Mouse (Mus musculus) liver, adult (tissue): Measurements from ENCODE around the gene Fam168a.

Experiments used
- GATA4 ChIP-seq: IDR thresholded peaks from 2 replicates; pipeline ENCODE4 v1.6.1; 2014; ENCODE audit warnings: mild to moderate bottlenecking, low read length; ENCODE audit not compliant: insufficient replicate concordance

The Fam168a gene

DNA sequence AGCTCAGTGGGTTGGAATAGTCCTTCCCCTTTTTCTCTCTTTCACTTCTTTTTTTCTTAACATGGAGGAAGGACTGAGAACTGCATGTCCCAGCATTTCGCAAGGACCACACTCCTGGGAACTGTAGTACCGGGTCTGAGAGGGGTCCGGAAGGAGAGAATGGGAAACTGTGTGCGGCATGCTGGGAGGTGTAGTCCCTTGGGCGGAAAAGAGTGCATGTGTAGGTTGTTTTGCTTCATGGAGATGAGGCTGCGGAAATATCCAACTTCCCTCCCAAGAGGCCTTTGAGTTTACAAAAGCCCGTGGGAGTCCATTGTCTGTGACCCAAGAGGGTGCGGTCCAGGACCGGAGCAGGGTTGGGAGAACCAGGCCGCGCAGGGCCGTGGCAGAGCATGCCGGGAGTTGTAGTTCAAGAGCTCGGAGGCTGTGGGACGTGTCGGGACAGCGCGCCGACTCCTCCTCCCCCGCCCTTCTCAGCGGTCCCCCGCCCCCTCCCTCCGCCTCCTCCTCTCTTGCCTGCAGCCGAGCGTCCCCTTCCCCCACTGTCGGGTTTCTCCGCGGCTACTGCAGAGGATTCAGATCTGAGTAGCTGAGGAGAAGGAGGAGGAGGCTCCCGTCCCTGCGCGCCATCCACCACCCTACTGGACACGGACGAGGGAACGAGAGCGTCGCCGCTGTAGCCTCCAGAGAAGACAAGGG lies at the start of gene Fam168a:
Gene Fam168a (plus strand): TSS at position 493 of the 699 bp plus-strand sequence.
- no peak for TF ChIP-seq GATA4

DNA sequence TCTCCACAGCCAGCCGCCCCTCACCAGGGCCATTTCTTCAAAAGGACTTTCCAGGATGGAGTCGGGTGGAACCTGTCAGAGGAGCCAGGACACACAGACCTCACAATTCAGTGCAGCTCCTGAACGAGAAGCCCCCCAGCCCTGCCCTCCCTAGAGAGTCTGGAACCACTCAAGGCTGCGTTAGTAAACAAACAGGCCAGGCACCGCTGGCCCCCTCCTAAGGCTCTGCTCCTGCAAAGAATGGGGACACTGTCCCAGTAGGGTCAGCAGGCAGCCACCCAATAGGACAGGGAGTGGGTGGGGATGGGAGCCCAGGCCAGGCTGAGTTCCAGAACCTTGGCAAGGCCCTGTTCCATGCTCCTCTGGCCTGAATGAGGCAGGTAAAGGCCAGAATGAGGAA lies 49.7 kb upstream of the Fam168a start:
- TF ChIP-seq GATA4 = no peak

DNA sequence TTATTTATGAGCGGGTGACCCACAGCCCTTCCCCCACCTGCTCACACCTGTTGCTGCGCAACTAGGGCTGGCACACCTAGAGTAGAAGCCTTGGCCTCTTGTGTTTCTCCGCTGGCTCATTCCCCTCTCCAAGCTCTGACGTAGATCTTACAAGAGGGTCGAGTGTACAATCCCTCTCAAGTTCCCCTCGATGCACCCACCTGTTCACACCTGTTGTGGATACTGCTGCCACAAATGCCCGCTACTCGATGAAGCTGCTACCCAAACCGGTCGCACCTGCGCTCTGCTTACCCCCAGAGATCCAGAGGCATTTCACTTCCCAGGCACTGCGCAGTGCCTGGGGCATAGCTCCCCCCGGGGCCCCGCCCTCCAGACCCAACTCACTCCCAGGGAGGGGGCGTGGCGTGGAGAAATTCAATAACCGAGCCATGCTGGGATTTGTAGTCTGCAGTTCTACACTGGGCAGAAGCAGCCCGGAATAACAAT lies 48.3 kb upstream of the Fam168a start:
- TF ChIP-seq GATA4 = no peak

DNA sequence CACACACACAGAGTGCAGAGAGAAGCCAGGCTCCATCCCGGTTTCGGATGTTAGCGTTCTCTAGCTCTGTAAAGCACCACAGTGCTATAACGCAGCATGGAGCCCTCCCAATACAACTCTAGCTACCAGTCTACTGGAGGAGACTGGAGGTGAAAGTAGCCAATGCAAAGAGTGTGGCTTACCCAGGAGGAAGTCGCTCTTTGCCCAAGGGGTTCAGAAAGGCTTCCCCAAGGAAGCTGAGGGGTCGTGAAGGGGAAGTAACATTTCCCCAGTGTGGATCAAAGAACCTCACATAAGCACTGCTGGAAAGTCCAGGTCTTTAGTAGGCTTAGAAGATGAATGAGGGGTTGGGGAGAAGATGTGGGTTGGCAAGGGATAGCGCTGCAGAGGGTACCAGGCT lies 45.2 kb upstream of the Fam168a start:
- TF ChIP-seq GATA4 = no peak

DNA sequence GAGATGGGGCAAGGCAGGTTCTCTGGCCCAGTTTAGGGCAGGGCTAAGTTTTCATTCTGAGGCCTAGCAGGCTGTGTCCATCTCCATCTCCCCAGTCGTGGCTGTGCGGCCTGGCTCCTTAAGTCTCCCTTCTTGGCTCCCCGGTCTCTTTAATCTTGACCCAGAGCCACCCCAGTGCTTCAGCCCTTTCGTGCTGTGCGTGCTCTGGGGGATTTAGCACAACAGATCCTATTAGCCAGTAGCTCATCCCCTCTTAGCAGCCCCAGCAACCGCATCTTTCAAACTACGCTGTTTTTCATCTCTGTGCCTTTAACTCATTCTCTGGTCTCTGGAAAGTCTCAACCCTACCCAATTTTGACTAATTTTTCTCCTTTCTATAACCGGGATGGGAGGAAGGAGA lies 44.2 kb upstream of the Fam168a start, which contains the start of gene Plekhb1:
Gene Plekhb1 (minus strand): TSS at position 184 of the 400 bp plus-strand sequence.
- TF ChIP-seq GATA4 = no peak

DNA sequence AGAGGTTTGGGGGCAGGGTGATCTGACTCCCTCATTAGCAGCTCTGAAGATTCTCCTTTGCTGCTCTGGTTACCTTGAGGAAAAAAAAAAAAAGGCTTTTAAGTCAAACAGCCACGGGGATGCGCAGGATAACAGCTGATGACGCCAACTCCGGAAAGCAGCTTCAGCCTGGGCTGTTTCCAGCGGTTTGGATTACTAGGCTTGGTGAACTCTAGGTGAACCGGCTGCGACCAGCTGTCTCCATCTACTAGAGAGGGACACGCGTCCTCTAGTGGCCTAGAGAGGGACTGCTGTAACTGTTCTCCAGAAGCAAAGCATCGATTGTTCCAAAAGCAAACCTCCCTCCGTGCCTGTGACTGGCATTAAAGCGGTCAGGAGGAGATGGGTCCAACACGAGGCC lies 43.2 kb upstream of the Fam168a start:
- peak; percentile 44; the same call in 1 of the 2 replicates for TF ChIP-seq GATA4

DNA sequence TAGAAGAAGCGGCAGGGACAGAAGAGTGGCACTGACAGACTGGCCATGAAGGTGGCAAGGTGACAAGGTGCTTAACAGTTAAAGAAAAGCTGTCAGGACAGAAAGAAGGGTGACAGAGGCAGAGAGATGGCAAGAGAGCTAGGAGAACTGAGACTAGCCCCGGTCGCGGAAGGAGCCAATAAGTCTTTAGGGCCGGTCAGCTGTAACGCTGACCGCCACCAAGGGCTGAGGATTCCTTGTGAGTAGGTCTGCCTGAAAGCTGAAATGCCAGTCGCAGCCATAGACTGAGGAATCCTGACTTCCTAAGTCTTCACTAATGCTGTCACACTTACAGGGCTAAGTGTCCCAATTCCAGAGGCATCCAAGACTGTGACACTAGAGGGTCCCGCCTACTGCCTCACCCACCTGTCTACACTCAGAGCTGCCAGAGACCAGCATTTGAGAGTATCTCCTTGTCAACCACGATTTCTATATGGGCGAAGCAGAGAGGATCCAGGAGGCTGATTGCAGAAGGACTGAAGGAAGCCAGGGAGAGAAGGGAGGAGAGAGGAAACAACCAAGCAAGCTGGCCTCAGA lies 42.6 kb upstream of the Fam168a start:
- TF ChIP-seq GATA4 = no peak

DNA sequence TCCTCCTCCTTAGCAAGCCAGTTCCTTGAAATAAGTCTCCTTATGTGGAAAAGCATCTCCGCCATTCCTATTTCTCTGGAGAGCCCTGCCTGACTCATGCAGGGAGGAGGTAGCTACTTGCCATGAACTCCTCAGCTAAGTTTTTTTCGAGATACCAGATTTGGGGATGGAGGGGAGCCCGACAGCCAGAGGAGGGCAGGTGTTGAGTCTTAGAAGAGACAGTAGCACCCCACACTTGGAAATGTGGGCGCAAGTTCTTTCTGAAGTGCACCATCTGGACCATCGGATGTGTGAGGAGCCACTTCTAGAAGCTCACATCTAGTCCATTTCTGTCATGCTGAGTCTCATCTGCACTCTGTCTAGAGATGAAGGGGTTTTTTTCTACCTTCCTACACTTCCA lies 35.8 kb upstream of the Fam168a start:
- TF ChIP-seq GATA4 = no peak

DNA sequence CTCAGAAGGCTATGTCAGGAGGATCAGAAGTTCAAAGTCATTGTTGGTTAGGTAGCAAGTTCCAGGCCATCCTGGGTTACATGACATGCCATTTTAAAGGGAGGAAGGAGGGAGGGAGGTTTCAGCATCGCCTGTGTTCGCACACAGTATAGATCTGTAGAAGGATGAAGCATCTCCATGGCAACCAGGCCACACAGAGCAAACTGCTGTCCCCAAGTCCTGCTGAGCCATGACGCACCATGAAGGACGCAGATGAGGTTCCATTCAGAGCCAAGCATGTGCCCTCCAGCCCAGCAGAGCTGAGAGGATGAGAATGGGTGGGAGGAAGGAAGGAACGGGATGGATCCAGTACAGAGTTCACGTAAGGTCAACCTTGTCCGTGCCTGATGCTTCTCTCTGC lies 33.0 kb upstream of the Fam168a start:
- TF ChIP-seq GATA4 = no peak

DNA sequence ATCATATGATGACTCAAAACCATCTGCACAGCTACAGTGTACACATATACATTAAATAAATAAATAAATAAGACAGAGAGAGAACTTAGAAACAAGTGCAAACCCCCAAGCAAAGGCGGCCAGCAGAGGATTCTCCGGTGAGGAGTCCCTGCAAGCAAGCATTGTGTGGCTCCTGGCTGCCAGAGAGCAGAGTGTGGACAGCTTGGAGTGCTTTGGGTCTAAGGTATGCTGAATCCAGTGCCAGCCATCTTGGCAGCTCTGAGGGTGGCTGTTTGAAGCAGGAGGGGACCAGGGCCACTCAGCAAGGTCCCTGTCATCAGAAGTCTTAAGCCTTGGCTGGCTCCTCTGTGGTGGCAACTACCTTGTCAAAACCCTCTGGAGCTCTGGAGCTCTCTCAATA lies 31.5 kb upstream of the Fam168a start:
- no peak for TF ChIP-seq GATA4

DNA sequence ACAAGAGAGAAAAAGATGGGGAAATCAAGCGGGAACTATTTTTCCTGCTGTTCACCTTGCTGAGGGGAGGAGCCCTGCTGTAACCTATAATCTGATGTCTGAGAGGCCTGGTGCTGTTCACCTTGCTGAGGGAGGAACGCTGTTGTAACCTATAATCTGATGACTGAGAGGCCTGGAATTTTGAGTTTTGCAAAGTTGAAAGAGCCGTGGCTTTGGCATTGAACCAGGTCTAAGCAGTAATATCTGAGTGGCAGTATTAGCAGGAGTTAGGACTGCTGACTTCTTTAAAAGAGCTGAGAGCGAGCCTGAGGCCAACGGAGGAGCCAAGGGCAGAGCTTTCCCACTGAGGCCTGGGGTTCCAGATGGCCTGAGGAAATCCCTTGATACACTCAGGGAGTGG lies 28.4 kb upstream of the Fam168a start:
- no peak for TF ChIP-seq GATA4

DNA sequence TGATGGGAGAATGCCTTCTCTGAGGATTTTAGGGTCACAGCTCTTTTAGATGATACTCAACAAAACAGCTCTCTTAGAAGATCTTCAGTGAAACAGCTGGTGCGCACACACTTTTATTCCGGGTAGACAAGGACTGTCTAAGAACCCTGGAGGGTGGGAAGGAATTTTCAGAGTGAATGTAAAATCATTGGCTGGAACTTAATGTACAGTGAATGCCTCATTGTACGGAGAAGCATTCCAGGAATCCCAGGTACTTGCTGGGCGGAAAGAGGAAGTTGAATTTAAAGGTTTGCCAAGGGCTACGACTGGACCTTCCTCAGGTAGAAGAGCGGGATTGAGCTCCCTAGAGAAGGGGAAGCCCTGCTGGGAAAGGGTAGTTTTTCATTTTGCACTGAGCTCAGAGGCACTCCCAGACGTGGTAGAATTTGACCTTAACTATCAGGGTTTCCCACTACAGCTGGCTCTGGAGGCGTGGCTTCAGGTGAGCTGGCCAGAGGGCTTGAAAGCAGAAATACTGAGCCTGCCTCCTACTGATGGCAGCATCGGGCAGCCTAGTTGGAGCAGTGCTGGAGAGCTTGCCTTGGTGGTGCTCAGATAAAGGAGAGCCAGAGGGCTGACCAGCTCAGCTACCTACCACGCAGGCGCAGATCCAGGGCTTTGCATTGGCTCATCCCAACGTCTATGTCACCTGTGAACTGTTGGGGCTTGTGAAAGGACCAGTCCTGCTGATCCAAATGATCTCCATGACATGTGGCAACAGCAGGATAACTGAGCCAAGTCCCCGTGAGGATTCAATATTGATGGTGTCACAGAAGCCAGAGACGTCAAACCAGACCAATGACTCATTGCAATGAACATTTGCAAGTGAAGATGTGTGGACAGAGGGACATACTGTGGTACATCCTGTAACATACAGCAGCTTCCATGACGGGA lies 27.2 kb upstream of the Fam168a start:
- no peak for TF ChIP-seq GATA4

DNA sequence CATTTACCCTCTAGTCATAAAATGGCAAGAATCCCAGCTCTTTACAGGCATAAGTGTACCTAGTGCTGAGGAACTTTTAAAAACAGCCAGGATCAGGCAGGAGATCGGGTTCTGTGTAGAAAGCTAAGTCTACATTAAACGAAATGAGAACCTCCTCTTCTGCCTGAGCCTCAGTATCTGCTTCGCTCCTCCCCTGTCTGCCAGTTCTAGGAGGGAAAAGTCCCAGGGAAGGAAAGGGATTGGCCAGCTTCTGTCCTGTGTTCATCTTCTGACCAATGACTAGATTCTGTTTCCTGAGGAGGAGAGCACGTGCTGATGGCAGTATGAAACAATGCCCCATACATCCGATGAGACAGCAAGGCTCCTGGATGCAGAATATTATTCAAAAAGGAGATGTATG lies 25.3 kb upstream of the Fam168a start:
- TF ChIP-seq GATA4 = no peak

DNA sequence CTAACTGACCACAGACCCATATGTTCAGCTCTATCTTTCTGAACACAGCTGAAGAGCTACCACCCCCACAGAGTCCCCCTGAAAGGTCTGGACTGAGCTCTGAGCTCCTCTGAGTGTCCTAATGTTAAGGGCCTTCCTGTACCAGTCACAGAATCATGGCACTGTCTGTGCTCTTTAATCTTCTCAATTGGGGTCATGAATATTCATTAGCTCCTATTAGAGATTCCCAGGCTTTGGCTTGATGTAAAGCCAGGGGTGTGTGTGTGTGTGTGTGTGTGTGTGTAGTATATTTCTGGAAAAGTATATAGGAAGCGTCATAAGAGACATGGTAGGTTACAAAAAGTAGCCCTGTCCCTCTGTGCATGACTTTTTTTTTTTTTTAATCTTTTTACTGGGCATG lies 23.2 kb upstream of the Fam168a start:
- TF ChIP-seq GATA4 = no peak

DNA sequence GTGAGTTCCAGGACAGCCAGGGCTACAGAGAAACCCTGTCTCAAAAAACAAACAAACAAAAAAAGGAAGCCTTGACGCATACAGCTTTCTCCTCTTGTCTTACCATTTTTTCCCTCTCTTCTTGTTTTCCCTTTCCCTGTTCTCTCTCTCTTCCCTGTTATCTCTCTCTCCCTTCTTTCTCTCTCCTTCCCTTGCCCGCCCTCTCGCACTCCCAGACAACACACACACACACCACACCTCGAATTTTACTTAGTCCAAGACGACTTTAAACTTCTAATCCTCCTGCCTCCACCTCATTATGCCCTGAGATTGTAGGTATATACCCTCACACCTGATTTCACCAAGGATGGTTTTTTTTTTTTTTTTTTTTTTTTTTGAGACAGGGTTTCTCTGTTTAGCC lies 22.4 kb upstream of the Fam168a start:
- no peak for TF ChIP-seq GATA4

DNA sequence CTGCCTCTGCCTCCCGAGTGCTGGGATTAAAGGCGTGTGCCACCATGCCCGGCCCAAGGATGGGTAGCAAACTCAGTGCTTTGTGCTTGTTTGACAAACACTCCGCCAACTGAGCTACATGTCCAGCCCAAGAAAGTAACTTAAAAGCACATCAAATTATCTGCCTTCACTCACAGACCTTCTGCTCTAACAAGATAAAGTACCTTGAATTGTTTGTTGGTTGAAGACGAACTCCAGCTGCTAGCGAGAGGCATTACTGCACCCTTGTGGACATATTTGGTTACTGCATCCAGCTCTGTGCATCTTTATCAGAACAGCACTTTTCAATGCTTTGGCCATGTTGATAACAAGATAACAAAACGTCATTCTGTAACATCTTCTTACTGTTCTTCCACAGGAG lies 21.9 kb upstream of the Fam168a start:
- TF ChIP-seq GATA4 = no peak
